Mouse (Mus musculus): ENCODE data around the gene Dgki. TPM values are rescaled to one million over a fixed set of nuclear protein-coding genes. Genes with fewer than 3 reads are reported as not detected.

Gene Dgki
- polyA plus RNA-seq, 1 experiment from 2014 or later, result 7.0 TPM

DNA sequence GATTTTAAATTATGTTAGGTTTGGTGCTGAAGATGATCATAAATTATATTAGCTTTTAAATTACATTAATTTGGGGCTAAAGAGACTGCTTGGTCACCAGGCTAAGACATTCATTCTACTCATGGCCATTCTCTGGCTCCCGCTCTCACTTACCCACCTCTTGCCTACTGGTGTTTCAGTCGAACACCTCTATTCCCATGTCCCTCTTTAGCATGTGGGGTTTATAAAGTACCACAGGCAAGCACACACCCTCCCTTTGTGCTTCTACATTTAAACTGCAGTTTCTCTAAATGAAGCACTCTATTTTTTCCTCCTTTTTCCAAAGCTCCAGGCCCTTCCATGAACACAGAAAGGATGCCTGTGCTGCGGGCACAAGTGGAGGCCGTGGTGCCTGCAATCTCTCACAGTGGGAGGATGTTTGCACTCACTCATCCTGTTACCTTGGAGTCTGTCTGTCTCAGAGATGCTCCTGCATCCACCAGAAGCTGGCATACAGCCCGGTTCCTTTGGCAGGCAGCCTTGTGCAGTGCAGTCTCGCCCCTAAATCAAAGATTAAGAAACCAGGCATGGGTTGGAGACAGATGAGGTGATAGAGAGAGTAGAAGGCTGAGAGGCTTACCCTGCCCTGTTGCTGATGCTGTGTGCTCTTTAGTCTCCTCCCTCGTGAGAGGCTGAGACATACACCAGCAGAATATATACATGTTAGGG is 449.4 kb downstream of the Dgki start:
- Histone ChIP-seq H3K27ac (replicated peaks) (peak overlapping the region; percentile 63), H3K36me3 (0 out of 2 replicates have a peak, but pooled peaks cover 6% of the 10 kb centered on the region), H3K4me1 (replicated peaks) (no peaks in the 10 kb centered on the region), H3K9ac (no peak overlapping the region), H3K4me2 (no peak overlapping the region), H3K4me3 (no peak overlapping the region), H3K9me3 (no peaks in the 10 kb centered on the region), H3K27me3 (no peaks in the 10 kb centered on the region)
- 45% methylated on average over 7 of the region's 7 CpGs for WGBS
- ATAC-seq (ENCODE audit: low FRiP score, low read depth), result peak; percentile 96

DNA sequence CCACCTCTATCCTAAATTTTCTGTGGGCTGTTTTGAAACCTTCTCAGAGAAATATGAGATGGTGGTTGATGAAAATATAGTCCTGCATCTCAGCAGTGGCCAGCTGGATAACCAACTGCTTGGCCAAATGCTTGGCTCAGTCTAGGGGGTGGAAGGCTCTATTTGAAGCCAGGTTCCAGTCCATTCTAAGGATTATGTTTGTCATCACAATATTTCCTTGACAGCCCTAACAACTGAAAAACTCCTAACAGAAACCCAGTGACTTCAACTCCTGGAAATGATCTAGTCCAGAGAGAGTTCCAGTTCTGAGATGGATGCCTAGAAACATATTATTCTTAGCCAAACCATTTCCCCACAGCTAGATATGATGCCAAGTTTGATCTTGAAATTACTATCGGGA is 454.7 kb downstream of the Dgki start:
- H3K4me1 ChIP-seq (replicated peaks), result no peaks in the 10 kb centered on the region
- 0 out of 2 replicates have a peak, but pooled peaks cover 6% of the 10 kb centered on the region for H3K36me3 ChIP-seq
- H3K4me3 ChIP-seq, result no peak overlapping the region

DNA sequence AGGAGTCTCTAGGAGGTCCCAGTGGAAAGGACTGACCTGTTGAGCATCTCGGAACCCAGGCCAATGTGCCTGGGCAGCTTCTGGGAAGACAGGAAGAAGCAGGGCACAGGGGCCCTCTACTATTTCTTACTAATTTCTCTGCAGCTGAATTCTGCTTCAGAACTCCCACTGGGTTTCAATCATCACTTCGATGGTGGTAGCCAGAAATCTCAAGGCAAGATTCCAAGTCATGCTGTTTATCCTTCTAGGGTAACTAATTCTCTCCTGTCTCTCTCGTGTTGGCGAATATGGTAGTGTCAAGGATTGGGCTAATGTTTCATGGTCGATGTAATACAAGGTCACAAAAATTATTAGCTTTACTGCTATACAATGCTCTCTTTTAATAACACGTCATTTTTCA is 455.7 kb downstream of the Dgki start:
- 57% methylated on average over 6 of the region's 6 CpGs for WGBS
- Histone ChIP-seq H3K4me2 (no peak overlapping the region), H3K27ac (replicated peaks) (no peak overlapping the region), H3K27me3 (no peaks in the 10 kb centered on the region), H3K9ac (no peak overlapping the region), H3K4me1 (replicated peaks) (no peaks in the 10 kb centered on the region), H3K9me3 (no peaks in the 10 kb centered on the region), H3K36me3 (0 out of 2 replicates have a peak, but pooled peaks cover 6% of the 10 kb centered on the region), H3K4me3 (no peak overlapping the region)
- ATAC-seq (ENCODE audit: low FRiP score, low read depth), result no peak

More for the DNA sequence above, 454.7 kb downstream of the Dgki start:
- Histone ChIP-seq H3K9ac (no peak overlapping the region), H3K9me3 (no peaks in the 10 kb centered on the region), H3K4me2 (no peak overlapping the region), H3K27ac (replicated peaks) (no peak overlapping the region), H3K27me3 (no peaks in the 10 kb centered on the region)
- ATAC-seq (ENCODE audit: low FRiP score, low read depth), result no peak
- WGBS, result 66% methylated on average over 1 of the region's 1 CpGs

DNA sequence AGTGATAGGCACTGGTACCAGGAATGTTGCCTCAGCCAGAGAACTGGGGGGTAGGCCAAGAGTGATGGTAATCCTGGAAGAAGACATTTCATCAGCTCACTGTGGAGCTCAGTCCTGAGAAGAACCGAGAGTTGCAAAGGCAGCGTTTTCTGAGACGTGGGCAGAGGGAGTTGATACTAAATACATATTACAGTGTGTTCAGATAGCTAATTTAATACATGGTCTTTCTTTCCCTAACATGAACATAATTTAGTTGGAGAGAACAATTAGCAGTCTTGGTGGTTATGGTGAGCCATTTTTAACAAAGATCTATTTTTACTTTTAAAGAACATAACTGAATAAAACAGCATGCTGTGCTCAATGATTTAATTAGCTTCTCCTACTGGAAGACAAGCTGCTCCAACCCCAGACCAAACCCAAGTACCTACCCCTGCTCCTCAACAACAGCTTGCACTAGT is 456.9 kb downstream of the Dgki start:
- WGBS, result 76% methylated on average over 3 of the region's 3 CpGs
- Histone ChIP-seq H3K27me3 (no peaks in the 10 kb centered on the region), H3K27ac (replicated peaks) (0 out of 2 replicates have a peak overlapping the region, but pooled peaks have one; percentile 21), H3K4me2 (no peak overlapping the region), H3K36me3 (0 out of 2 replicates have a peak, but pooled peaks cover 6% of the 10 kb centered on the region), H3K9me3 (no peaks in the 10 kb centered on the region), H3K4me3 (no peak overlapping the region), H3K4me1 (replicated peaks) (no peaks in the 10 kb centered on the region), H3K9ac (no peak overlapping the region)
- ATAC-seq (ENCODE audit: low FRiP score, low read depth), result no peak

DNA sequence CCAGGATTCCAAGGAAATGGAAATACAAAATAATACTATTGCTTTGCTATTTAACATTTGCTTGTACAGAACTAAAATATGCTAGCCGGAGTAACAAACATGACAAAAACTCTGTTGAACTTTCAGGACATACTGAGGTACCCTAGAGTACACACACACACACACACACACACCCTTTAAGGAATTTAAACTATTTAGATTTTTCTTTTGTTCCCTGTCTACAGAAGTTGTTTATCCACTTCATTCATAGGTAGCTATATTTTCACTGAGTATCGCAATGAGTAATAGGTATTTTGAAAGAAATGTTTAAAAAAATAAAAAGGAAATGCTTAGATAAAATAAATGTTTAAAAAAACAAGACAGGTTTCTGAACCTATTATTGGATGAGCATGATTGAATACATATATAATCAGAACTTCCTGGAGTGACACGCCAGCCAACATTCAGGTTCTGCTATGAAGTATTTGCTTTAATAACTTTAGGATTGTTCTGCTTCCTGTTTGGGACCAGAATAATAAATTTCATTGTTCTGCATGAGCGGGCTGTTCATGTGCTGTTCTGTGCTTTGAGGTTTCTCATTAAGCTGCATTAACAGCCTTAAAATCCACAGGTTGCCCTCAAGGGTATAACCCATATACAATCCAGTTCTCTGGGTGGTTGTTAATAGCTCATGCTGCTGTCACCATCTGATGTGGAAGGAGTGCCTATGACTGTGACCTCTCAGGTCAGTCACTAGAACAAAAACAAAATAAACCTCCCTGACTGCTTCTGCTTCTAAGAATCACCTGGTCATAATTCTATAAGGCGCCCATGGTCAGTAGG is 457.7 kb downstream of the Dgki start:
- no peaks in the 10 kb centered on the region for H3K27me3 ChIP-seq
- H3K4me1 ChIP-seq (replicated peaks), result no peaks in the 10 kb centered on the region
- no peak for ATAC-seq (ENCODE audit: low FRiP score, low read depth)
- H3K9ac ChIP-seq, result no peak overlapping the region
- H3K9me3 ChIP-seq, result no peaks in the 10 kb centered on the region
- WGBS, result 82% methylated on average over 5 of the region's 5 CpGs
- no peak overlapping the region for H3K4me3 ChIP-seq
- H3K4me2 ChIP-seq, result no peak overlapping the region
- 0 out of 2 replicates have a peak, but pooled peaks cover 6% of the 10 kb centered on the region for H3K36me3 ChIP-seq
- 0 out of 2 replicates have a peak overlapping the region, but pooled peaks have one; percentile 21 for H3K27ac ChIP-seq (replicated peaks)

DNA sequence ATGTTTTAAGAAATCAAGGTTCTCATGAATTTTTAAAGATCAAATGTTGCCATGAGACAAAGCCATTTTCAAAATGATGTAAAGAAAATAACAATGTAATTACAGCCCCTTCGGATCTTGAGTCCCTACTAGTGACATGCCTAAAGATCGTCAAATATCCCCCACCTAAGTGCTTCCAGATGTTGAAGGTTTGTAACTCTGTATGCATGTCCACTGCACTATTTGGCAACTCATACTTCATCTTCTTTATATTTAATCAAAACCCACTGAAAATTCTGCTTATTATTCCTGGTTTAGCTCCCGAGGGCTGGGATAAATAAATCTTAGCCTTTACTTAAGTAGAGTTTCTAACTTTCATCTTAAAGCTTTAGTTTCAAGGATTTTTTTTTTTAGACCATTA is 458.3 kb downstream of the Dgki start:
- no peak overlapping the region for H3K9ac ChIP-seq
- no peak overlapping the region for H3K4me3 ChIP-seq
- H3K36me3 ChIP-seq, result 0 out of 2 replicates have a peak, but pooled peaks cover 3% of the 10 kb centered on the region
- H3K4me2 ChIP-seq, result no peak overlapping the region
- no peak for ATAC-seq (ENCODE audit: low FRiP score, low read depth)
- 70% methylated on average over 3 of the region's 3 CpGs for whole genome bisulfite sequencing
- H3K27ac ChIP-seq (replicated peaks), result no peak overlapping the region
- H3K9me3 ChIP-seq, result no peaks in the 10 kb centered on the region
- H3K4me1 ChIP-seq (replicated peaks), result no peaks in the 10 kb centered on the region
- no peaks in the 10 kb centered on the region for H3K27me3 ChIP-seq

DNA sequence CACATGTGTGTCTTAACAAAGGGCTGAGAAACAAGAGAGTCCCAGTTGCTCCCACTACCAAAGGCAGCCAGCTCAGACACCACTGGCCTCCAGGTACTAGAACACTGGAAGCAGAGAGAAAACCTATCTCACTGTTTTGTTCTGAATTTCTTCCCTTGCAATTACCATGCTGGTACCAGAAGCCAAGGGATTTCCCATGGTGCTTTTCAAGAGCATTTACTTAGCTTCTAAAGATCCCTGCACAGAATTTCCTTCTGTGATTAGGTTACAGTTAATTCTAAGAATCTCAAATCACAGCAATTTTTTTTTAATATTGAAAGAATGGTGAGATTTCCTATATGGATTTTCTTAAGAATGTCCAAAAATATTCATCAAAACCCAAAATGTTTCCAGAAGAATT is 458.8 kb downstream of the Dgki start:
- no peak for ATAC-seq (ENCODE audit: low FRiP score, low read depth)
- H3K27ac ChIP-seq (replicated peaks), result no peak overlapping the region
- H3K4me3 ChIP-seq, result no peak overlapping the region
- no peak overlapping the region for H3K4me2 ChIP-seq
- no peaks in the 10 kb centered on the region for H3K4me1 ChIP-seq (replicated peaks)
- no peaks in the 10 kb centered on the region for H3K36me3 ChIP-seq
- H3K27me3 ChIP-seq, result no peaks in the 10 kb centered on the region
- H3K9ac ChIP-seq, result no peak overlapping the region
- H3K9me3 ChIP-seq, result no peaks in the 10 kb centered on the region

DNA sequence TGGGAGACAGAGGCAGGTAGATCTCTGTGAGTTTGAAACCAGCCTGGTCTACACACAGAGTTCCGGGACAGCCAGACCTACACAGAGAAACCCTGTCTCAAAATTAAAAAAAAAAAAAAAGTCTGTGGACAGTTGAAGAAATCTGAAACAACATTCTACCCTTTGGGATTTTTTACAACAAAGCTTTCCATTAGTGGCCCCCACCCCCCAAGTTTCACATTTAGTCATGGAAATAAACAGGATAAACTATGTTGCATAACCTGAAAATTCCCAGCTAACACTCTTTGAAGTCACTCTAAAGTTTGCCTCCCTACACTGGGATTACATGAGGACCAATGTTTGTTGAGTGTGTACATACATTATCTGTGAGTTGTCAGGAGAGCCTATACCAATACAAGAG is 461.2 kb downstream of the Dgki start:
- Histone ChIP-seq H3K9ac (no peak overlapping the region), H3K9me3 (no peaks in the 10 kb centered on the region), H3K4me2 (no peak overlapping the region), H3K4me1 (replicated peaks) (no peaks in the 10 kb centered on the region), H3K36me3 (no peaks in the 10 kb centered on the region), H3K4me3 (no peak overlapping the region), H3K27ac (replicated peaks) (no peak overlapping the region), H3K27me3 (no peaks in the 10 kb centered on the region)
- no peak for ATAC-seq (ENCODE audit: low FRiP score, low read depth)
- 98% methylated on average over 1 of the region's 1 CpGs for WGBS

DNA sequence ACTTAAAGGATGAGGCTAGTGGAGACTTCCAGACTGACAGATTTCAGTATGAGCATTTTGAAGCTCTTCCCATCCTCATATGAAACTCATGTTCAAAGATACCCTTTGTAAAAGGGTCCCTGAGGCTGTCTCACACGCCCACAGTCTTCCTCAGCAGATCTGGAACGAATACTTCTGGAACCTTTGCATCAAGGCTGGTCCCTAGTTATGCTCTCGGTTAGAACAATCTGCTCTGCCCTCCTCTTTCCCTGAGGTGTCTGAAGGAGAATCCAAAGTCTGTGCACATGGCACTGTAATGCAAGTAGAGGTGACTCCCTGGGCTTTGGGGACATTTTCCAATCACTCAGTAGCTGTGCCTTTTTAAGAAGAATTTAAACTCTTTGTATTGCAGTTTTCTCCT is 464.6 kb downstream of the Dgki start:
- Histone ChIP-seq H3K9me3 (no peaks in the 10 kb centered on the region), H3K9ac (no peak overlapping the region), H3K4me1 (replicated peaks) (no peaks in the 10 kb centered on the region), H3K27ac (replicated peaks) (no peak overlapping the region; the same call in 1 of the 2 replicates), H3K27me3 (no peaks in the 10 kb centered on the region), H3K36me3 (no peaks in the 10 kb centered on the region), H3K4me3 (no peak overlapping the region), H3K4me2 (no peak overlapping the region)
- ATAC-seq (ENCODE audit: low FRiP score, low read depth), result no peak
- 76% methylated on average over 3 of the region's 3 CpGs for WGBS

DNA sequence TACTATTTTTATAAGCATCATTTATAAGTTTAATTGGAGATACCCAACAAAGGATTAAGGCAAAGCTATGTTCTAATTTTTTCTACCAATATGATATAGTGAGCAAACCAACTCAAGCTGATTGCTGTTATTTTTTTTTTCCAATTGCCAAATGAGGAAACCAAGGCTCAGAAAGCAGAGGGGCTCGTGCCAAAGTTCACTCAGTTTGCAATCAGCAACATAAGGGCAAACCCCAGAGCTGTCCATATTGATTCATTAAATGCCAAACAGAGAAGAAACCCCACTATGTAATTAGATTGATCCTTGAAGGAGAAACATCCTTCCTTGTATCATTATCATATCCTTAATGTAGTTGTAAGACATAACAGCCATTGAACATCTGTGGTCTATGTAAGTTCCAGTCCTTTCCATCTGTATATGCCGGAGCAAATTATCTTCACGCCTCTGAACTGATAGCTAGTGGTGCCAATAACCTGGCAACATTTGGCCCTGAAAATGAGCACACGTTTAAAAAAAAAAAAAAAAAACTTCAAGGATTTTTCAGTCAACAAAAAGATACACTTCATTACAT is 465.2 kb downstream of the Dgki start:
- whole genome bisulfite sequencing, result 63% methylated on average over 4 of the region's 4 CpGs
- H3K9ac ChIP-seq, result no peak overlapping the region
- no peak for ATAC-seq (ENCODE audit: low FRiP score, low read depth)
- H3K4me2 ChIP-seq, result no peak overlapping the region
- no peaks in the 10 kb centered on the region for H3K27me3 ChIP-seq
- H3K9me3 ChIP-seq, result no peaks in the 10 kb centered on the region
- no peak overlapping the region for H3K4me3 ChIP-seq
- no peaks in the 10 kb centered on the region for H3K36me3 ChIP-seq
- H3K4me1 ChIP-seq (replicated peaks), result no peaks in the 10 kb centered on the region
- no peak overlapping the region for H3K27ac ChIP-seq (replicated peaks)

DNA sequence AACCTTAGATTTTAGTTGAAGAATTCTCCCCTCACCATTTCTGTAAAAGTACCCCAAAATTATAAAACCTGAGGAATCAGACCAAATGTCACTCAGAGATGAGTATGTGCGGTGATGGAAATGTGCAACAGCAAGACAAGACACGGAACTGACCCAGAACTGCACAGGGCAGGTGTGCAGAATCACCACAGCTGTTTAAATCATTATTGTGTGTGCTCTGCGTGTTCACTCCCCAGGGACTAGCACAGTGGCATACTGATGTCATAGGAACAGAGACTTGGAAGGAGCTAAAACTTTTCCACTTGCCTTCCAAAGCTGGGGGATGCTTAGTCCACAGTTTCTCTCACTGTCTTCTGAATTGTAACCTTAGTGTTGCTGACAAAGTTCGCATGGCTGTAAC is 467.3 kb downstream of the Dgki start:
- no peaks in the 10 kb centered on the region for H3K9me3 ChIP-seq
- 75% methylated on average over 4 of the region's 4 CpGs for WGBS
- H3K9ac ChIP-seq, result no peak overlapping the region
- H3K27me3 ChIP-seq, result no peaks in the 10 kb centered on the region
- H3K4me1 ChIP-seq (replicated peaks), result no peaks in the 10 kb centered on the region
- H3K36me3 ChIP-seq, result no peaks in the 10 kb centered on the region
- no peak overlapping the region for H3K4me3 ChIP-seq
- no peak overlapping the region for H3K4me2 ChIP-seq
- no peak overlapping the region for H3K27ac ChIP-seq (replicated peaks)
- ATAC-seq (ENCODE audit: low FRiP score, low read depth), result no peak

DNA sequence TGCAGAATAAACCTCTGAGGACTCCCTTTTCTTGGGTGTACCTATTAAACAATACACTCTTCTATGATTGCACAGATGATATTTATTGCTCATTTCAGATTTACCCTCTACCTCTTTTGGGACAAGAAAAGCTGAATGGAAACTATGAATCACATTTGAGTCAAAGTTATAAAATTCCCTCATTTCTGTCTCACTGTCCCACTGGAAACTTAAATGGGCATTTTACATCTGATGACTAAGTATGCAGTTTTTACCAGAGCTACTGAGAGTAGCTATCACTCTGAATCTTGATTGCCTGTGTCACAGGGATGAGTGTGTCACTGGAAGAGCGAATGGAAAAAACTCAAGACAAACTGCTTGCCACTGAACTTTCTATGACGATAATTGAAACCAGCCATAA is 467.8 kb downstream of the Dgki start:
- Histone ChIP-seq H3K4me2 (no peak overlapping the region), H3K4me1 (replicated peaks) (no peaks in the 10 kb centered on the region), H3K4me3 (no peak overlapping the region), H3K9me3 (no peaks in the 10 kb centered on the region), H3K9ac (no peak overlapping the region), H3K27me3 (no peaks in the 10 kb centered on the region), H3K36me3 (no peaks in the 10 kb centered on the region), H3K27ac (replicated peaks) (no peak overlapping the region)
- WGBS, result 80% methylated on average over 2 of the region's 2 CpGs
- no peak for ATAC-seq (ENCODE audit: low FRiP score, low read depth)

Data from hindbrain, embryonic 15.5 days (tissue).